ENCODE assay signal across 21 mouse cellular contexts in the genomic region with DNA sequence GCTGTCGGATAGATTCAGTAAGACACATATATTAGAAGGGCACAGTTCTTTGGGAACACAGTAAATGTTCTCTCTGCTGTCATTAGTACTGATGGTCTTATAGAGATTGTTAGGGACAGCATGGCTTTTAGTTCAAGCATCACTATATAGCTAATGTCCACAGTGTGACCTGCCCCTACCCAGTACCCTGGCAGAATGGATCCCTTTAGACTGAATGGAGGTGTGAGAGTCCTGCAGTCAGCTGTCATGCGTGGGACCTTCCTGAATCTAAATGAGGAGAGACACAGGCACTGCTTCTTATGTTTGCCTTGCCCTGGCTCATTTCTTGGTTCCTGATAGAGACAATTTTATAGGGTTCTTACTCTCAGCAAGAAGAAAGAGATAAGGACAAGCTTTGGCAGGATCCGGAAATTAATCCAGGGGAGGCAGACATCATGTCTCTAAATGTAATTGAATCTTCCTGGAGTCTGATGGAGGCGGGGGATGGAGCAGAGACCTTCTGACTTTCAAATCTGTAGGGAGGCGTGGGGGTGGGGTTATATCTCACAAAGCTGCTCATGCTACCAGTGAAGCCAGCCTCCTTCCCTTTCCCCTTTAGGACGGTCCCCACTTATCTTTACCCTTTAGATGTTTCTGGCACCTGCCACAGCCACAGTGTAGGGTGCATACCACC.
DNase-seq lines count a peak whose midpoint lies in the region; ATAC-seq and TF ChIP-seq lines count a peak whose summit lies in the region.
"Had no signal": no experiment of that assay in that cellular context is flagged by ENCODE, and none has a peak within 500 bp of the region (broad histone marks: within the 10 kb centered on the region; RNA-seq: fewer than 3 reads in every experiment).

No protein-coding gene starts in this region.

- no peak overlapping the region for H3K4me3 ChIP-seq in kidney, embryonic 16.5 days (ENCODE audit: low read length)
- no peak overlapping the region for H3K4me3 ChIP-seq in kidney, adult 2 months (ENCODE audit: insufficient read depth, low read depth, low read length)
- no peak overlapping the region for H3K4me3 ChIP-seq in limb, embryonic 10.5 days
- H3K4me3 ChIP-seq: embryonic facial prominence, embryonic 15.5 days; erythroblast, embryonic 14.5 days; forebrain, embryonic 10.5 days; gastrocnemius, adult 2 months; heart, embryonic 12.5 days; hindbrain, embryonic 10.5 days had no signal

- 0 out of 2 replicates have a peak, but pooled peaks cover 2% of the 10 kb centered on the region for H3K4me1 ChIP-seq in kidney, embryonic 16.5 days (ENCODE audit: insufficient read depth, low read length)
- H3K4me1 ChIP-seq in kidney, adult 2 months (ENCODE audit: control insufficient read depth, insufficient read depth, low read length) = no peaks in the 10 kb centered on the region
- H3K4me1 ChIP-seq in limb, embryonic 10.5 days = peaks cover 17% of the 10 kb centered on the region
- H3K4me1 ChIP-seq: embryonic facial prominence, embryonic 15.5 days; forebrain, embryonic 10.5 days; heart, embryonic 12.5 days; hindbrain, embryonic 10.5 days had no signal

- no peak overlapping the region for H3K27ac ChIP-seq in kidney, embryonic 16.5 days (ENCODE audit: low read length)
- no peak overlapping the region for H3K27ac ChIP-seq in kidney, adult 2 months (ENCODE audit: insufficient read depth, low read depth, low read length)
- H3K27ac ChIP-seq in limb, embryonic 10.5 days = 0 out of 2 replicates have a peak overlapping the region, but pooled peaks have one; percentile 9
- H3K27ac ChIP-seq: embryonic facial prominence, embryonic 15.5 days; forebrain, embryonic 10.5 days; gastrocnemius, adult 2 months; hindbrain, embryonic 10.5 days; hindbrain, embryonic 14.5 days had no signal

- TF ChIP-seq POLR2A in kidney, adult 2 months (IDR thresholded peaks at IDR 0.05; ENCODE audit: low read depth, low read length) = no peak

- WGBS in kidney, embryonic 16.5 days = 33% methylated on average over 6 of the region's 6 CpGs
- WGBS in kidney, adult 2 months = 55% methylated on average over 6 of the region's 6 CpGs
- 80% methylated on average over 6 of the region's 6 CpGs for WGBS in limb, embryonic 10.5 days

- no peak overlapping the region for H3K4me2 ChIP-seq in kidney, embryonic 16.5 days (replicated peaks; ENCODE audit: low read depth, low read length)
- H3K4me2 ChIP-seq: embryonic facial prominence, embryonic 15.5 days; heart, embryonic 12.5 days; hindbrain, embryonic 14.5 days had no signal

- no peaks in the 10 kb centered on the region for H3K27me3 ChIP-seq in kidney, embryonic 16.5 days (ENCODE audit: insufficient read depth, low read length)
- no peaks in the 10 kb centered on the region for H3K27me3 ChIP-seq in kidney, adult 2 months (replicated peaks; ENCODE audit: control insufficient read depth, insufficient read depth, low read length)
- no peaks in the 10 kb centered on the region for H3K27me3 ChIP-seq in limb, embryonic 10.5 days (ENCODE audit: low read depth, poor library complexity, severe bottlenecking)
- H3K27me3 ChIP-seq: embryonic facial prominence, embryonic 15.5 days; heart, embryonic 12.5 days had no signal

- DNase-seq in embryo, embryonic 10.5 days (ENCODE audit: low spot score) = peak; percentile 15
- DNase-seq in embryo, embryonic 9.5 days (ENCODE audit: extremely low spot score) = no peak
- DNase-seq in kidney, postnatal 36 days = no peak
- peak; percentile 10 to 40 for DNase-seq in kidney, postnatal 4 days
- no peak for DNase-seq in kidney, adult 2 months
- no peak for DNase-seq in limb, embryonic 10.5 days (ENCODE audit: low spot score)
- DNase-seq: adrenal gland, adult 8-10 months; B cell, adult 2 months; cerebellum, adult 18-20 months; cerebellum, postnatal 10 days; gastrocnemius, adult 2 months; gastrocnemius, postnatal 25 days had no signal

- H3K9ac ChIP-seq in kidney, embryonic 16.5 days (replicated peaks; ENCODE audit: low read length) = no peak overlapping the region
- H3K9ac ChIP-seq: embryonic facial prominence, embryonic 15.5 days; heart, embryonic 12.5 days; hindbrain, embryonic 14.5 days had no signal

- ATAC-seq in kidney, embryonic 16.5 days (ENCODE audit: low FRiP score, low TSS enrichment) = peak; percentile 70; the same call in 1 of the 2 replicates
- ATAC-seq: CD4-positive, CD25-positive, alpha-beta regulatory T cell, adult 4 months had no signal

- H3K9me3 ChIP-seq in kidney, embryonic 16.5 days (ENCODE audit: low read length) = no peaks in the 10 kb centered on the region
- H3K9me3 ChIP-seq in limb, embryonic 10.5 days (replicated peaks) = no peaks in the 10 kb centered on the region
- H3K9me3 ChIP-seq: embryonic facial prominence, embryonic 15.5 days; forebrain, embryonic 10.5 days; heart, embryonic 12.5 days; hindbrain, embryonic 10.5 days had no signal

- TF ChIP-seq CTCF in kidney, adult 2 months (conservative IDR thresholded peaks at IDR 0.05; ENCODE audit: insufficient read depth, insufficient read length, low read depth, low read length) = no peak

- H3K36me3 ChIP-seq in kidney, embryonic 16.5 days (ENCODE audit: insufficient read depth, low read length) = no peaks in the 10 kb centered on the region
- H3K36me3 ChIP-seq in kidney, adult 2 months (ENCODE audit: control insufficient read depth, insufficient read depth, low read length) = no peaks in the 10 kb centered on the region
- no peaks in the 10 kb centered on the region for H3K36me3 ChIP-seq in limb, embryonic 10.5 days
- H3K36me3 ChIP-seq: embryonic facial prominence, embryonic 15.5 days; forebrain, embryonic 10.5 days; G1E; heart, embryonic 12.5 days; hindbrain, embryonic 10.5 days had no signal

Comparison
In these comparisons a context has a peak if more than half of its experiments do, and no peak if none do; other contexts are left out.
1. DNase-seq: peak in embryo, embryonic 10.5 days (single experiment) and kidney, postnatal 4 days (2 of 2); none in embryo, embryonic 9.5 days (single experiment), kidney, postnatal 36 days (0 of 2), kidney, adult 2 months (single experiment) and limb, embryonic 10.5 days (single experiment).